Mouse (Mus musculus): ENCODE data around the gene E2f3.

E2f3 gene

GRCm38 (mm10) chr13:29913606-29914005 lies 72.3 kb downstream of the E2f3 start:
- no peak for DNase-seq (ENCODE audit: low spot score)

- DNase-seq (ENCODE audit: low spot score) = no peak
Observed at GRCm38 (mm10) chr13:29913061-29913460, 72.8 kb downstream of the E2f3 start.

GRCm38 (mm10) chr13:29912251-29912650 lies 73.6 kb downstream of the E2f3 start:
- no peak for DNase-seq (ENCODE audit: low spot score)

GRCm38 (mm10) chr13:29911141-29911540 lies 74.7 kb downstream of the E2f3 start:
- DNase-seq (ENCODE audit: low spot score) = no peak

GRCm38 (mm10) chr13:29908431-29908830 lies 77.4 kb downstream of the E2f3 start:
- DNase-seq (ENCODE audit: low spot score) = no peak

- no peak for DNase-seq (ENCODE audit: low spot score)
Observed at GRCm38 (mm10) chr13:29907995-29908394, 77.9 kb downstream of the E2f3 start.

GRCm38 (mm10) chr13:29906734-29907133 lies 79.1 kb downstream of the E2f3 start:
- no peak for DNase-seq (ENCODE audit: low spot score)

- no peak for DNase-seq (ENCODE audit: low spot score)
Observed at GRCm38 (mm10) chr13:29903341-29903740, 82.5 kb downstream of the E2f3 start.

- no peak for DNase-seq (ENCODE audit: low spot score)
Observed at GRCm38 (mm10) chr13:29902676-29903075, 83.2 kb downstream of the E2f3 start.

- DNase-seq (ENCODE audit: low spot score) = no peak
Observed at GRCm38 (mm10) chr13:29901641-29902040, 84.2 kb downstream of the E2f3 start.

- no peak for DNase-seq (ENCODE audit: low spot score)
Observed at GRCm38 (mm10) chr13:29866780-29867179, 119.1 kb downstream of the E2f3 start.

GRCm38 (mm10) chr13:29864331-29864730 lies 121.5 kb downstream of the E2f3 start:
- no peak for DNase-seq (ENCODE audit: low spot score)

- no peak for DNase-seq (ENCODE audit: low spot score)
Observed at GRCm38 (mm10) chr13:29860087-29860486, 125.8 kb downstream of the E2f3 start.

- peak; percentile 49 for DNase-seq (ENCODE audit: low spot score)
Observed at GRCm38 (mm10) chr13:29857436-29857835, 128.4 kb downstream of the E2f3 start.

Data from lung, postnatal 25 days (tissue).